Mouse (Mus musculus) MEL (cell line): ENCODE measurements at regions not wholly inside any gene's neighbourhood (a gene's known extent, or its start where the extent isn't known, plus 50 kb on each side); places are given as distances from the start of the nearest gene placed in this dataset.

Experiments
- CHD2 ChIP-seq: IDR thresholded peaks from 2 replicates; pipeline ENCODE4 v1.6.1; 2011; ENCODE audit warnings: low read length, improper control_type of control experiment
- CTCF ChIP-seq, 3 experiments: IDR thresholded peaks in 2 of 3; conservative IDR thresholded peaks in 1 of 3; 2 replicates each; pipeline ENCODE4 v1.5.1; 2011 to 2012; ENCODE audit warnings: low read length in 3 of 3, low read depth in 2 of 3, mild to moderate bottlenecking in 2 of 3, improper control_type of control experiment in 1 of 3, inconsistent platforms in 1 of 3, mixed read lengths in 1 of 3, moderate library complexity in 1 of 3; ENCODE audit not compliant: control insufficient read depth in 1 of 3, insufficient read depth in 1 of 3, poor library complexity in 1 of 3, severe bottlenecking in 1 of 3
- EP300 ChIP-seq, 2 experiments: IDR thresholded peaks; 2 replicates each; pipeline ENCODE4 v1.6.1; 2011; ENCODE audit warnings: improper control_type of control experiment in 2 of 2, low read length in 2 of 2, low read depth in 1 of 2, mild to moderate bottlenecking in 1 of 2
- GABPA ChIP-seq: IDR thresholded peaks from 2 replicates; pipeline ENCODE4 v1.6.1; 2012; ENCODE audit warnings: low read depth, mild to moderate bottlenecking, inconsistent platforms, low read length, improper control_type of control experiment, moderate library complexity
- GATA1 ChIP-seq: IDR thresholded peaks from 2 replicates; pipeline ENCODE4 v1.6.1; 2011; ENCODE audit warnings: low read depth, low read length, improper control_type of control experiment
- HCFC1 ChIP-seq: IDR thresholded peaks from 2 replicates; pipeline ENCODE4 v1.6.1; 2012; ENCODE audit warnings: low read depth, mild to moderate bottlenecking, inconsistent platforms, low read length, improper control_type of control experiment, moderate library complexity
- JUND ChIP-seq: IDR thresholded peaks from 2 replicates; pipeline ENCODE4 v1.6.1; 2011; ENCODE audit warnings: low read depth, mild to moderate bottlenecking, improper control_type of control experiment, low read length
- POLR2A ChIP-seq, 2 experiments: IDR thresholded peaks; 2 replicates each; pipeline ENCODE4 v1.6.1; 2011 to 2012; ENCODE audit warnings: low read length in 2 of 2, mild to moderate bottlenecking in 2 of 2, control low read depth in 1 of 2, improper control_type of control experiment in 1 of 2, low read depth in 1 of 2, moderate library complexity in 1 of 2; ENCODE audit not compliant: control insufficient read depth in 1 of 2, insufficient read depth in 1 of 2, poor library complexity in 1 of 2
- SMC3 ChIP-seq: IDR thresholded peaks from 2 replicates; pipeline ENCODE4 v1.6.1; 2011; ENCODE audit warnings: low read depth, low read length, improper control_type of control experiment
- TAL1 ChIP-seq: IDR thresholded peaks from 2 replicates; pipeline ENCODE4 v1.6.1; 2012; ENCODE audit warnings: mild to moderate bottlenecking, inconsistent platforms, low read length, moderate library complexity, mixed read lengths
- USF1 ChIP-seq: IDR thresholded peaks from 2 replicates; pipeline ENCODE4 v1.6.1; 2014; ENCODE audit warnings: low read depth, mild to moderate bottlenecking, inconsistent platforms, low read length, improper control_type of control experiment, moderate library complexity

GRCm38 (mm10) chr15:21664180-21664579, 884.6 kb upstream of the Cdh18 start:
- no peak for TF ChIP-seq EP300 (IDR thresholded peaks at IDR 0.05; ENCODE audit: low read depth in 1 of 2, low read length in 2 of 2)
- TF ChIP-seq POLR2A (IDR thresholded peaks at IDR 0.05; ENCODE audit: control insufficient read depth in 1 of 2, insufficient read depth in 1 of 2, low read depth in 1 of 2, low read length in 2 of 2, poor library complexity in 1 of 2), result no peak
- no peak for TF ChIP-seq HCFC1
- TF ChIP-seq GATA1, result no peak
- no peak for TF ChIP-seq USF1
- TF ChIP-seq TAL1, result no peak
- no peak for TF ChIP-seq SMC3
- TF ChIP-seq CTCF (IDR thresholded peaks at IDR 0.05 in 2 of 3, conservative IDR thresholded peaks at IDR 0.05 in 1 of 3; ENCODE audit: control insufficient read depth in 1 of 3, insufficient read depth in 1 of 3, low read depth in 2 of 3, low read length in 3 of 3, poor library complexity in 1 of 3, severe bottlenecking in 1 of 3), result no peak
- no peak for TF ChIP-seq CHD2
- TF ChIP-seq JUND, result no peak
- no peak for TF ChIP-seq GABPA
